Mouse (Mus musculus) cerebellum, adult 2 months (tissue): Measurements from ENCODE around the gene B230104I21Rik. TPM values are rescaled to one million over a fixed set of nuclear protein-coding genes. Genes with fewer than 3 reads are reported as not detected.
A peak's percentile ranks its signal among the peaks of the same experiment; 100 is the strongest.

Source experiments
- DNase-seq, 2 experiments: peaks; one replicate each; pipeline ENCODE4 v3.0.0; 2021
- H3K27ac ChIP-seq: fragments of 200-500 bp; 2 replicates; pipeline ENCODE4 v1.5.1; 2012; ENCODE audit warnings: low read length, control low read depth, inconsistent platforms; ENCODE audit not compliant: insufficient read depth
- H3K27me3 ChIP-seq: fragments of 200-500 bp; 2 replicates; pipeline ENCODE4 v1.6.1; 2012; ENCODE audit warnings: inconsistent platforms, mild to moderate bottlenecking, low read length, moderate library complexity; ENCODE audit not compliant: control insufficient read depth, insufficient read depth
- H3K4me1 ChIP-seq: fragments of 200-500 bp; 2 replicates; pipeline ENCODE4 v1.6.1; 2011; ENCODE audit warnings: low read length; ENCODE audit not compliant: control insufficient read depth, insufficient read depth
- H3K4me3 ChIP-seq: fragments of 200-500 bp; replicated peaks from 2 replicates; pipeline ENCODE3; 2011; ENCODE audit warnings: mild to moderate bottlenecking, low read depth, low read length, control low read depth; ENCODE audit not compliant: insufficient read depth
- CTCF ChIP-seq: fragments of 200-500 bp; IDR thresholded peaks from 2 replicates; pipeline ENCODE4 v1.5.1; 2011; ENCODE audit warnings: low read depth, mild to moderate bottlenecking, control low read depth, low read length, moderate library complexity, borderline replicate concordance; ENCODE audit not compliant: insufficient read depth
- POLR2A ChIP-seq: fragments of 200-500 bp; IDR thresholded peaks from 2 replicates; pipeline ENCODE4 v1.6.1; 2011; ENCODE audit warnings: low read length, control low read depth, borderline replicate concordance; ENCODE audit not compliant: insufficient read depth
- WGBS: fragments of 180-500 bp; shearing (Covaris S2); methylation state at CpG from one replicate; pipeline ENCODE4 v1.1.7; 2018; 5-methylcytosine and 5-hydroxymethylcytosine counted together
- polyA plus RNA-seq: library from polyadenylated mRNA; depleted of rRNA; stranded (reverse); fragments of >200 nt; gene quantifications from 2 replicates; pipeline ENCODE4 v1.2.3, GENCODE M21; 2012; rRNA removed

The B230104I21Rik gene
- polyA plus RNA-seq, 1 experiment = 0.13 TPM

DNA sequence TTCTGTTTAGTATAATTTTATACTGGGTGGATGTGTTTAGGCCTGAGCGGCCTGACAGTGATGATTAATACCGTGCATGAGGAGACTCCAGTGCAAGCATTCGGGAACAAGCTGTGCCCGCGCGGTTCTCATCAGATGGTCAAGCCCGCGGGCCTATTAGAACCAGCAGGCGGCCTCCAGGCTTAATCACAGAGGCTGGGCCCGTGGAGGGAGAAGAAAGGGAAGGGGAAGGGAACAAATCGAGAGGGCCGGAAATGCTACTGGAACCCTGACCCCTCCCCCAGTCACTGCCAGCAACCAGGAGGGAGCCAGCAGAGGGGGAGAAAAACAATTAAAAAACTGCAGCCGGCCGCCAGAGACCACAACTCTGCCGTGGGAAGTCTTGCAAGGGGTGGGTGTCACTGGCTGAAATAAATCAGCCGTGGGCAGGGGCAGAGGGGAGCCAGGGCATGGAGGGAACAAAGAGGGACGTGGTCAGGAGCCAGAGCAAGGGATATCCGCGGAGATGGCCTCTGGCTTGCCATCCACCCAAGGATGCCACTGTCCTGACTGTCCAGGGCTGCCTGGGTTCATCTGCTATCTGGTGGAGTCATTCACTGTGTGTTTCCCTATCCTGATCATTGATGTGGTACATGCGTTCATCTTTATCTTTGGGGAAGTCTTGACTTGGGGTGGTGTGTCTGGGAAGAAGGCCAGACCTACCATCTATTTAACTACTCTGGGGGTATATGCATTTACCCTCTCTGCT is 54.6 kb downstream of the B230104I21Rik start:
- TF ChIP-seq CTCF = no peak
- TF ChIP-seq POLR2A = no peak
- peak in 1 of 2 experiments; percentile 7 for DNase-seq
- Histone ChIP-seq H3K4me3 (no peak overlapping the region), H3K27ac (no peak overlapping the region), H3K27me3 (no peaks in the 10 kb centered on the region; the same call in 1 of the 2 replicates), H3K4me1 (no peaks in the 10 kb centered on the region)
- WGBS = 29% methylated on average over 20 of the region's 20 CpGs

GRCm38 (mm10) chr4:154392641-154393040 is 56.7 kb downstream of the B230104I21Rik start:
- no peak overlapping the region for H3K27ac ChIP-seq
- H3K27me3 ChIP-seq = no peaks in the 10 kb centered on the region; the same call in 1 of the 2 replicates
- TF ChIP-seq CTCF (no peak), POLR2A (no peak)
- H3K4me3 ChIP-seq = no peak overlapping the region
- 88% methylated on average over 1 of the region's 1 CpGs for WGBS
- DNase-seq = no peak
- no peaks in the 10 kb centered on the region for H3K4me1 ChIP-seq

DNA sequence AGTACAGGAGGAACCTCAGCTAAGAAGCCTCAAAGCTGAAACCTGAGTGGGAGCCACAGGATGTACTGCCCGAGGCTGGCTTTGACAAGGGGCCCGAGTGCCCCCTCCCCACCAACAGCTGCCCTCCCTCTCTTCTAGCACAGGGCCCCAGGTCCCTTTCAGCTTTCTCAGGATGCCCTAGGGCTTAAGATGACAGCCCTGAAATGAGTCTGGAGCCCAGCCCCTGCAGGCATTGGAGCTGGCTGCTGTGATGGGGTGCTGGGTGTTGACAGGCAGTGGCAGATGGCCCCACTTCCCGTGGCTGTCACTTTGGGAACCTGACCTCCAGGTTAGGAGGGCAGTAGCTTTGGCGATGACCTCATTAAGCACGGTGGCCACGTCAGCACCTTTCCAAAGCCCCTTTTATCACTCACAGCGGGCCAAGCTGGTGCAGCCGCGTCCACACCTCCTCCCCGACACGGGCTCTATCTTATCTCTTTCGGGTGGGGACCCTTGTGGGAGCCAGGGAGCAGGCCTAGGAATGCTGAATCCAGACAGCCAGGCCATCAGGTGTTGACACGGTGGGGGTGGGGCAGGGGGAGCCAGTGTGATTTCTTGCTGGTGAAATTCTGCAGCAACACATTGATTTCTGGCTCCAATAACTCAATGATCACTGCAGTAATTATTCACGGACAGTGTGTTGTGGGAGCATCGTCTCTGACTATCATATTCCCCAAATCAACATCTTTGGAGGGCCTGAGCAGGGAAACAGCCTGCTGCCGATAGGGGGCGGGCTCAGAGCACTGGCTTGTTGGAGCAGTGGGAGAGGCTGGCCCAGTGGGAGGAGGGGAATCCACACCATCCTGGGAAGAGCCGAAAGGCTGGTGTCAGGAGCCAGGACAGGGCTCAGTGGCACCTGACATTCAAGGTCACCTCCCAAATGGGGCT is 57.5 kb downstream of the B230104I21Rik start:
- Histone ChIP-seq H3K27ac (no peak overlapping the region), H3K4me3 (no peak overlapping the region), H3K27me3 (no peaks in the 10 kb centered on the region; the same call in 1 of the 2 replicates), H3K4me1 (no peaks in the 10 kb centered on the region)
- 34% methylated on average over 18 of the region's 18 CpGs for WGBS
- TF ChIP-seq CTCF = 0 out of 2 replicates have a peak, but pooled peaks have one; percentile 13
- no peak for TF ChIP-seq POLR2A
- DNase-seq = peak in 1 of 2 experiments; percentile 19

- DNase-seq = peak in 1 of 2 experiments; percentile 28
- H3K4me1 ChIP-seq = no peaks in the 10 kb centered on the region
- WGBS = 61% methylated on average over 7 of the region's 7 CpGs
- H3K27me3 ChIP-seq = no peaks in the 10 kb centered on the region; the same call in 1 of the 2 replicates
- H3K27ac ChIP-seq = no peak overlapping the region
- no peak overlapping the region for H3K4me3 ChIP-seq
- TF ChIP-seq POLR2A (no peak), CTCF (no peak)
These were observed 58.3 kb downstream of the B230104I21Rik start for GRCm38 (mm10) chr4:154394123-154394722.

- Histone ChIP-seq H3K4me1 (peaks cover 4% of the 10 kb centered on the region; the same call in 1 of the 2 replicates), H3K27me3 (no peaks in the 10 kb centered on the region; the same call in 1 of the 2 replicates), H3K4me3 (no peak overlapping the region), H3K27ac (no peak overlapping the region)
- WGBS = 48% methylated on average over 14 of the region's 14 CpGs
- no peak for DNase-seq
- TF ChIP-seq POLR2A (no peak), CTCF (no peak)
These were observed 60.9 kb downstream of the B230104I21Rik start for GRCm38 (mm10) chr4:154396652-154397301.

Other genes starting within 250 kb of the B230104I21Rik start
- gene Trp73, start 195.9 kb upstream of the B230104I21Rik start, polyA plus RNA-seq = 1.7 and 2.6 TPM in 2 replicates
- gene Wrap73, start 193.8 kb upstream of the B230104I21Rik start, polyA plus RNA-seq = 55.6 and 60.3 TPM in 2 replicates
- gene Tprgl, start 175.5 kb upstream of the B230104I21Rik start, polyA plus RNA-seq = 261 and 272 TPM in 2 replicates
- 2.6 and 2.9 TPM in 2 replicates for gene Megf6, start 165.4 kb upstream of the B230104I21Rik start, polyA plus RNA-seq
- gene Arhgef16, start 34.5 kb upstream of the B230104I21Rik start, polyA plus RNA-seq = 0.90 and 1.0 TPM in 2 replicates